Mouse (Mus musculus): Measurements from ENCODE around the gene Lrp2.

- no peak for TF ChIP-seq CTCF (IDR thresholded peaks at IDR 0.05; ENCODE audit: low read depth)
- TF ChIP-seq EP300 (optimal IDR thresholded peaks at IDR 0.05) = no peak
Measured at GRCm38 (mm10) chr2:69592536-69592935, 6.7 kb upstream of the Lrp2 start.

Measured in stomach, postnatal 0 days (tissue).